17 mouse cellular contexts compared by ENCODE assay signal in the genomic region with DNA sequence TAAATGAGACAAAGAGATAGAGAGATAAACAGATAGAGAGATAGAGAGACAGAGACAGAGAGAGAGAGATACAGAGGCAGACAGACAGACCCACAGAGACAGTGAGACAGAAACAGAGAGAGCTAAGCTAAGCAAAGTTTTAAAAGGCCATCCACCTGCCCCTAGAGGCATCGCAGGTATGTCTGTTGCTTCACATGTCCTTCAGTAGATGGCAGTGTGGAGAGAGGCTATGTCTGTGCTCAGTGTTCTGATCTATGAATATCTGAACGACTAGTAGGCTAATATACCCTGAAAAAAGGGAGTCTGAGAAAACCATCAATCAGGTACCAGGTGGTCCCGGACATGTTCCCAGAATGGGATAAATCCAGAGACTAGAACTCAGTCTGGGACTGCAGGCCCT.
DNase-seq lines count a peak whose midpoint lies in the region; ATAC-seq and TF ChIP-seq lines count a peak whose summit lies in the region.
"Had no signal": no experiment of that assay in that cellular context is flagged by ENCODE, and none has a peak within 500 bp of the region (broad histone marks: within the 10 kb centered on the region; RNA-seq: fewer than 3 reads in every experiment).

No protein-coding gene starts in this region.

- DNase-seq in cerebellum, postnatal 14 days = peak; percentile 14 to 18
- DNase-seq in cerebellum, adult 8-10 months = no peak
- DNase-seq in left cerebral cortex, adult 2 months (ENCODE audit: extremely low spot score in 1 of 2, low spot score in 2 of 2) = no peak
- DNase-seq in left cerebral cortex, postnatal 14 days (ENCODE audit: low spot score in 2 of 2) = no peak
- DNase-seq in thymus, postnatal 4 days = peak; percentile 15
- DNase-seq in thymus, postnatal 25 days = no peak
- DNase-seq in urinary bladder, adult 2 months (ENCODE audit: low spot score) = no peak
- DNase-seq: kidney, postnatal 10 days had no signal

- intact Hi-C loops in left cerebral cortex, adult 2 months (cut with DNase I) = no loop called here
- intact Hi-C loops in left cerebral cortex, postnatal 14 days (cut with DNase I) = no loop called here

- no peak overlapping the region for H3K27ac ChIP-seq in left cerebral cortex, adult 2 months
- no peak overlapping the region for H3K27ac ChIP-seq in midbrain, embryonic 13.5 days
- H3K27ac ChIP-seq: embryonic facial prominence, embryonic 15.5 days; heart, embryonic 10.5 days; limb, embryonic 10.5 days; lung, embryonic 15.5 days; midbrain, embryonic 10.5 days had no signal

- H3K4me1 ChIP-seq in midbrain, embryonic 13.5 days (replicated peaks) = no peaks in the 10 kb centered on the region
- H3K4me1 ChIP-seq: embryonic facial prominence, embryonic 15.5 days; heart, embryonic 10.5 days; limb, embryonic 10.5 days; lung, embryonic 15.5 days; midbrain, embryonic 10.5 days had no signal

- no peak overlapping the region for H3K4me3 ChIP-seq in left cerebral cortex, adult 2 months
- H3K4me3 ChIP-seq in midbrain, embryonic 13.5 days (replicated peaks) = no peak overlapping the region
- H3K4me3 ChIP-seq: embryonic facial prominence, embryonic 15.5 days; heart, embryonic 10.5 days; limb, embryonic 10.5 days; lung, embryonic 15.5 days; midbrain, embryonic 10.5 days had no signal

- no peak for ATAC-seq in midbrain, embryonic 13.5 days
- ATAC-seq: forebrain, embryonic 14.5 days; inflammation-experienced regulatory T-cells, adult 6 months; Patski had no signal

- peak; percentile 24 for TF ChIP-seq CTCF in left cerebral cortex, adult 2 months (IDR thresholded peaks at IDR 0.05)

- H3K9ac ChIP-seq in midbrain, embryonic 13.5 days (replicated peaks) = no peak overlapping the region
- H3K9ac ChIP-seq: embryonic facial prominence, embryonic 15.5 days; lung, embryonic 15.5 days had no signal

- 79% methylated on average over 3 of the region's 3 CpGs for WGBS in midbrain, embryonic 13.5 days

- H3K4me2 ChIP-seq in midbrain, embryonic 13.5 days (replicated peaks) = no peak overlapping the region
- H3K4me2 ChIP-seq: embryonic facial prominence, embryonic 15.5 days; lung, embryonic 15.5 days had no signal

- no peaks in the 10 kb centered on the region for H3K36me3 ChIP-seq in midbrain, embryonic 13.5 days
- H3K36me3 ChIP-seq: embryonic facial prominence, embryonic 15.5 days; heart, embryonic 10.5 days; limb, embryonic 10.5 days; lung, embryonic 15.5 days; midbrain, embryonic 10.5 days had no signal

- no peaks in the 10 kb centered on the region for H3K9me3 ChIP-seq in midbrain, embryonic 13.5 days
- H3K9me3 ChIP-seq: embryonic facial prominence, embryonic 15.5 days; heart, embryonic 10.5 days; limb, embryonic 10.5 days; lung, embryonic 15.5 days; midbrain, embryonic 10.5 days had no signal

- H3K27me3 ChIP-seq in midbrain, embryonic 13.5 days = no peaks in the 10 kb centered on the region
- H3K27me3 ChIP-seq: embryonic facial prominence, embryonic 15.5 days; lung, embryonic 15.5 days had no signal

Comparison
In these comparisons a context has a peak if more than half of its experiments do, and no peak if none do; other contexts are left out.
1. DNase-seq: peak in cerebellum, postnatal 14 days (2 of 2) and thymus, postnatal 4 days (single experiment); none in cerebellum, adult 8-10 months (single experiment), left cerebral cortex, adult 2 months (0 of 2), left cerebral cortex, postnatal 14 days (0 of 2), thymus, postnatal 25 days (single experiment) and urinary bladder, adult 2 months (single experiment).